10 mouse cellular contexts compared by ENCODE assay signal in the genomic region with DNA sequence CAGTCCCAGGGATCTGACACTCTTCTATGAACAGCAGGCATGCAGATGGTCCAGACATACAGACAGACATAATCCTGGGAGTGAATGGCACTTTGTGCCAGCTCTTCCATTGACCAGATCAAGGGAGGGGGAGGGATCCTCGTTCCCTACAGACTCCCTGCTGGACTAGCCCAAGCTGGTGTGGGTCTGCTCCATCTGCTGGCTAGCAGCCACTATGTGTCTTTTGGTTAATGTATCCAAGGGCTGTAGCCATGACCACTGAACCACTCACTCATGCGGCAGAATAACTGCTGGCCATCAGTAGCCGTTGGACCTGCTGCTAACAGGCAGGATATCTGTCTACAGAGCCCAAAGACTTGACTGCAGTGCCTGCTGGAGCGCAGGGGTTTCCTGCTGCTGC. TPM values are rescaled to one million over a fixed set of nuclear protein-coding genes. Genes with fewer than 3 reads are reported as not detected.
DNase-seq lines count a peak whose midpoint lies in the region; ATAC-seq and TF ChIP-seq lines count a peak whose summit lies in the region.
"Had no signal": no experiment of that assay in that cellular context is flagged by ENCODE, and none has a peak within 500 bp of the region (broad histone marks: within the 10 kb centered on the region; RNA-seq: fewer than 3 reads in every experiment).

No protein-coding gene starts in this region.

- no peak overlapping the region for H3K9ac ChIP-seq in lung, embryonic 14.5 days
- H3K9ac ChIP-seq in stomach, postnatal 0 days (ENCODE audit: low read length) = no peak overlapping the region
- no peak overlapping the region for H3K9ac ChIP-seq in intestine, embryonic 16.5 days (ENCODE audit: low read depth, low read length)
- H3K9ac ChIP-seq: limb, embryonic 15.5 days had no signal

- ATAC-seq in lung, embryonic 14.5 days (ENCODE audit: insufficient read depth) = no peak
- ATAC-seq in stomach, postnatal 0 days (ENCODE audit: low FRiP score, low TSS enrichment) = 0 out of 2 replicates have a peak, but pooled peaks have one; percentile 19
- no peak for ATAC-seq in intestine, embryonic 16.5 days

- WGBS in lung, embryonic 14.5 days = 66% methylated on average over 4 of the region's 4 CpGs
- WGBS in hindbrain, embryonic 10.5 days = 59% methylated on average over 4 of the region's 4 CpGs
- 80% methylated on average over 4 of the region's 4 CpGs for WGBS in stomach, postnatal 0 days
- WGBS in intestine, embryonic 16.5 days = 72% methylated on average over 4 of the region's 4 CpGs

- no peaks in the 10 kb centered on the region for H3K9me3 ChIP-seq in lung, embryonic 14.5 days (ENCODE audit: low read depth, low read length)
- H3K9me3 ChIP-seq in hindbrain, embryonic 10.5 days = no peaks in the 10 kb centered on the region
- H3K9me3 ChIP-seq in stomach, postnatal 0 days (ENCODE audit: control insufficient read depth, low read length) = no peaks in the 10 kb centered on the region
- no peaks in the 10 kb centered on the region for H3K9me3 ChIP-seq in intestine, embryonic 16.5 days (ENCODE audit: control insufficient read depth, low read length)
- H3K9me3 ChIP-seq: limb, embryonic 15.5 days had no signal

- H3K27ac ChIP-seq in lung, embryonic 14.5 days (ENCODE audit: low read depth) = no peak overlapping the region
- H3K27ac ChIP-seq in hindbrain, embryonic 10.5 days = peak overlapping the region; percentile 36; the same call in 1 of the 2 replicates
- no peak overlapping the region for H3K27ac ChIP-seq in stomach, postnatal 0 days (replicated peaks)
- no peak overlapping the region for H3K27ac ChIP-seq in intestine, embryonic 16.5 days (ENCODE audit: low read length)
- H3K27ac ChIP-seq: limb, embryonic 15.5 days had no signal

- TF ChIP-seq EP300 in stomach, postnatal 0 days (optimal IDR thresholded peaks at IDR 0.05) = no peak

- peaks cover 14% of the 10 kb centered on the region; the same call in 1 of the 2 replicates for H3K36me3 ChIP-seq in lung, embryonic 14.5 days (ENCODE audit: insufficient read depth)
- peaks cover 50% of the 10 kb centered on the region for H3K36me3 ChIP-seq in hindbrain, embryonic 10.5 days
- H3K36me3 ChIP-seq in stomach, postnatal 0 days (ENCODE audit: control insufficient read depth, insufficient read depth, low read length) = no peaks in the 10 kb centered on the region
- H3K36me3 ChIP-seq in intestine, embryonic 16.5 days (ENCODE audit: control insufficient read depth, insufficient read depth, low read length) = no peaks in the 10 kb centered on the region

- peak; percentile 20 for DNase-seq in lung, embryonic 14.5 days
- no peak for DNase-seq in lung, adult 18-20 months
- DNase-seq in hindbrain, embryonic 10.5 days (ENCODE audit: low spot score) = peak; percentile 20
- peak; percentile 43 to 61 for DNase-seq in kidney, postnatal 4 days
- no peak for DNase-seq in stomach, postnatal 0 days (ENCODE audit: low spot score)
- no peak for DNase-seq in left cerebral cortex, adult 9 months (ENCODE audit: low spot score in 2 of 2)
- DNase-seq in adipocyte (ENCODE audit: low spot score) = no peak
- DNase-seq: embryo, embryonic 11 days had no signal

- H3K4me1 ChIP-seq in lung, embryonic 14.5 days (ENCODE audit: insufficient read depth) = no peaks in the 10 kb centered on the region
- H3K4me1 ChIP-seq in hindbrain, embryonic 10.5 days (replicated peaks) = peaks cover 9% of the 10 kb centered on the region
- H3K4me1 ChIP-seq in stomach, postnatal 0 days (replicated peaks; ENCODE audit: control insufficient read depth, insufficient read depth) = 0 out of 2 replicates have a peak, but pooled peaks cover 3% of the 10 kb centered on the region
- 0 out of 2 replicates have a peak, but pooled peaks cover 2% of the 10 kb centered on the region for H3K4me1 ChIP-seq in intestine, embryonic 16.5 days (ENCODE audit: control insufficient read depth, insufficient read depth, low read length)

- TF ChIP-seq CTCF in lung, embryonic 14.5 days (IDR thresholded peaks at IDR 0.05; ENCODE audit: low read depth) = no peak
- TF ChIP-seq CTCF in stomach, postnatal 0 days (IDR thresholded peaks at IDR 0.05; ENCODE audit: low read depth) = no peak

- H3K27me3 ChIP-seq in lung, embryonic 14.5 days (ENCODE audit: insufficient read depth, low read length) = no peaks in the 10 kb centered on the region
- H3K27me3 ChIP-seq in hindbrain, embryonic 10.5 days (ENCODE audit: insufficient read depth, poor library complexity, severe bottlenecking) = no peaks in the 10 kb centered on the region
- no peaks in the 10 kb centered on the region for H3K27me3 ChIP-seq in stomach, postnatal 0 days (ENCODE audit: control insufficient read depth, insufficient read depth, low read length)
- no peaks in the 10 kb centered on the region for H3K27me3 ChIP-seq in intestine, embryonic 16.5 days (replicated peaks; ENCODE audit: control insufficient read depth, insufficient read depth, low read length)
- H3K27me3 ChIP-seq: limb, embryonic 15.5 days had no signal

- no peak overlapping the region for H3K4me2 ChIP-seq in lung, embryonic 14.5 days
- no peak overlapping the region for H3K4me2 ChIP-seq in stomach, postnatal 0 days (replicated peaks; ENCODE audit: low read depth)
- no peak overlapping the region for H3K4me2 ChIP-seq in intestine, embryonic 16.5 days (ENCODE audit: low read depth, low read length)
- H3K4me2 ChIP-seq: limb, embryonic 15.5 days had no signal

- H3K4me3 ChIP-seq in lung, embryonic 14.5 days (ENCODE audit: low read depth, low read length) = no peak overlapping the region
- H3K4me3 ChIP-seq in hindbrain, embryonic 10.5 days = no peak overlapping the region
- no peak overlapping the region for H3K4me3 ChIP-seq in stomach, postnatal 0 days (ENCODE audit: low read depth, low read length)
- no peak overlapping the region for H3K4me3 ChIP-seq in intestine, embryonic 16.5 days (ENCODE audit: low read length)
- H3K4me3 ChIP-seq: limb, embryonic 15.5 days had no signal

RNA-seq across cellular contexts. Expression of a gene that starts 39.7 kb away (rescaled TPM):
- polyA plus RNA-seq in lung, embryonic 14.5 days (2014; fragmentation: Nextera tagmentation; extraction: Ambion mirVana) = 181 and 185 TPM in 2 replicates
- polyA plus RNA-seq in hindbrain, embryonic 10.5 days (2016; fragmentation: Nextera tagmentation; extraction: Ambion mirVana) = 162 and 177 TPM in 2 replicates
- polyA plus RNA-seq in stomach, postnatal 0 days (2015; fragmentation: Nextera tagmentation; extraction: Ambion mirVana) = 143 TPM in 2 replicates
- polyA plus RNA-seq in intestine, embryonic 16.5 days (2015; fragmentation: Nextera tagmentation; extraction: Ambion mirVana) = 121 and 129 TPM in 2 replicates

Comparison
In these comparisons a context has a peak if more than half of its experiments do, and no peak if none do; other contexts are left out.
1. DNase-seq: peak in lung, embryonic 14.5 days (single experiment), hindbrain, embryonic 10.5 days (single experiment) and kidney, postnatal 4 days (2 of 2); none in lung, adult 18-20 months (0 of 2), stomach, postnatal 0 days (single experiment), left cerebral cortex, adult 9 months (0 of 2) and adipocyte (single experiment).